Mouse (Mus musculus): ENCODE results near the gene Arhgef28. TPM values are rescaled to one million over a fixed set of nuclear protein-coding genes. Genes with fewer than 3 reads are reported as not detected.
A peak's percentile ranks its signal among the peaks of the same experiment; 100 is the strongest.
"Not testable (repeated sequence)": the region's sequence is repeated elsewhere in the genome, so short reads cannot be mapped to it uniquely, and the experiment has no call there.

The Arhgef28 gene
- polyA plus RNA-seq, 1 experiment from 2014 or later: 1.3 TPM

DNA sequence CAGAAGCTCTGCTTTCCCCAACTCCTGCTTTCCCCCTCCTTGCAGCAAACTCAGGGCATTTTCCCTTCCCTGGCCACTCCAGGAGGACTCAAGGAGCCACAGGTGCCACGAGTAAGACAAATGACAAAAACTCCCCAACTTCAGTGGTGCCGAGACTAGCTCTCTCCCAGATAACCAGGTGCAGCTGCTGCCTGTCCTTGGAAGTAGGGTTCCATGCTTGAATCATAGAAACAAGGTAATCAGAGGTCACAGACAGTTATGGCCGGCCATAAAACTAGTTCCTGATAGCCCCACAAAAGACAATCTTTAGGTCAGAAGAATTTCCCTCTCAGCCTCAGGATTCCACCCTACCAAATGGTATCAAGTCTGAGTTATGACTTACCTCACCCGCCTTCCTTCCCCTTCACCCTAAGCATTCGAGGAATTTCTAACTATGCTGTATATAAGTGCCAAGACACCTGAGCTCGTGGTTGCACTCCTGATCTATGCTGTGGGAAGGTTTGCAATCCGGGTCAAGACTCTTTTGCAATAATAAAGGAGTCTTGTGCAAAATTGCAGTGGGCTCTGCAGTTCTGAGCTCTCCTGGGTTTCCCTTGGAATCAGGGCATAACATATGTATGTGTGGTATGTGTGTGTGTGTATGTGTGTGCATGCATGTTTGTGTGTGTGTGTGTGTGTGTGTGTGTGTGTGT is 93.3 kb downstream of the Arhgef28 start:
- no peaks in the 10 kb centered on the region for H3K27me3 ChIP-seq (ENCODE audit: control insufficient read depth, insufficient read depth, low read depth, low read length)
- H3K9me3 ChIP-seq (replicated peaks; ENCODE audit: control insufficient read depth, low read length): no peaks in the 10 kb centered on the region
- no peak overlapping the region for H3K4me3 ChIP-seq (ENCODE audit: low read depth, low read length)
- no peak for ATAC-seq (ENCODE audit: low read depth)
- H3K9ac ChIP-seq (ENCODE audit: low read depth, low read length): no peak overlapping the region
- H3K4me1 ChIP-seq (ENCODE audit: control insufficient read depth, low read depth, low read length): no peaks in the 10 kb centered on the region
- no peak overlapping the region for H3K27ac ChIP-seq (ENCODE audit: low read length)
- H3K36me3 ChIP-seq (ENCODE audit: control insufficient read depth, insufficient read depth): no peaks in the 10 kb centered on the region
- 46% methylated on average over 7 of the region's 7 CpGs for WGBS (ENCODE audit: insufficient replicate concordance)
- no peak overlapping the region for H3K4me2 ChIP-seq (ENCODE audit: low read depth, low read length)

DNA sequence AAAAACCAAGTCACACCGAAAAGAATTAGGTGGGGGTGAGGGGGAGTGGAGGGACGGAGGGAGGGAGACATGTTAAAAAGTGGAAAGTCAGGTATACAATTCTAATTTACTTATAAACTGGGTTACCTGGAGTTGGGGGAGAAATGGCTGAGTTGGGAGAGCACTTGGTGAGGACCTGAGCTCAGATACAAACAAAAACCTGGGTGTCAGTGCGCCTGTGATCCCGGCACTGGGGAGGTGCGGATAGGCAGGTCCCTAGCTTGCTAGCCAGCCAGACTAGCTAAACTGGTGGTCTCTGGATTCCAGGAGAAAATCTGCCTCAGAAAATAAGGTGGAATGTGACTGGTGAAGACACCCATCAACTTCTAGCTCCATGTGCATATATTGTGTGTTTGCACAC is 94.7 kb downstream of the Arhgef28 start:
- ATAC-seq (ENCODE audit: low read depth): no peak
- H3K9ac ChIP-seq (ENCODE audit: low read depth, low read length): no peak overlapping the region
- no peaks in the 10 kb centered on the region for H3K36me3 ChIP-seq (ENCODE audit: control insufficient read depth, insufficient read depth)
- no peak overlapping the region for H3K4me2 ChIP-seq (ENCODE audit: low read depth, low read length)
- no peak overlapping the region for H3K27ac ChIP-seq (ENCODE audit: low read length)
- no peaks in the 10 kb centered on the region for H3K27me3 ChIP-seq (ENCODE audit: control insufficient read depth, insufficient read depth, low read depth, low read length)
- no peaks in the 10 kb centered on the region for H3K9me3 ChIP-seq (replicated peaks; ENCODE audit: control insufficient read depth, low read length)
- H3K4me1 ChIP-seq (ENCODE audit: control insufficient read depth, low read depth, low read length): no peaks in the 10 kb centered on the region
- WGBS (ENCODE audit: insufficient replicate concordance): 76% methylated on average over 5 of the region's 5 CpGs
- no peak overlapping the region for H3K4me3 ChIP-seq (ENCODE audit: low read depth, low read length)

DNA sequence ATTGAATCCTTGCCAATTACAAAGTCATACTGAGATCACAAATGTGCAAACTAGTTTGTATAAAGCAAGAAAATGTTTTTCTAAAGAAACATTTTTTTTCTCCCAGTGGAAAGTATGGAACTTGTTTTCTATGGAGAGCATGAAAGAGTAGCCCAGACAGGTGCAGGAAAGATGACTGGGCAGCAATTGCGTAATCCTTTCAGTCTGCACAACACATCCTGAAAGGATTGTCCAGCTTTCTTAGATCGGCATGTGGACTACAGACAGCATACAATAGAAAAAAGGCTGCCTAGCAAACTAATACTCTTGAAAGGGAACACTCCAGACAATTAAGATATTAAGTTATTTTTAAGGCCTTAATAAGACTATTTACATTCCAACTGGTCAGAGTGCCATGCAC is 95.2 kb downstream of the Arhgef28 start:
- no peaks in the 10 kb centered on the region for H3K36me3 ChIP-seq (ENCODE audit: control insufficient read depth, insufficient read depth)
- no peak overlapping the region for H3K4me2 ChIP-seq (ENCODE audit: low read depth, low read length)
- no peak overlapping the region for H3K9ac ChIP-seq (ENCODE audit: low read depth, low read length)
- no peaks in the 10 kb centered on the region for H3K27me3 ChIP-seq (ENCODE audit: control insufficient read depth, insufficient read depth, low read depth, low read length)
- H3K4me1 ChIP-seq (ENCODE audit: control insufficient read depth, low read depth, low read length): no peaks in the 10 kb centered on the region
- H3K9me3 ChIP-seq (replicated peaks; ENCODE audit: control insufficient read depth, low read length): no peaks in the 10 kb centered on the region
- no peak overlapping the region for H3K4me3 ChIP-seq (ENCODE audit: low read depth, low read length)
- no peak for ATAC-seq (ENCODE audit: low read depth)
- WGBS (ENCODE audit: insufficient replicate concordance): 54% methylated on average over 2 of the region's 2 CpGs
- H3K27ac ChIP-seq (ENCODE audit: low read length): no peak overlapping the region

DNA sequence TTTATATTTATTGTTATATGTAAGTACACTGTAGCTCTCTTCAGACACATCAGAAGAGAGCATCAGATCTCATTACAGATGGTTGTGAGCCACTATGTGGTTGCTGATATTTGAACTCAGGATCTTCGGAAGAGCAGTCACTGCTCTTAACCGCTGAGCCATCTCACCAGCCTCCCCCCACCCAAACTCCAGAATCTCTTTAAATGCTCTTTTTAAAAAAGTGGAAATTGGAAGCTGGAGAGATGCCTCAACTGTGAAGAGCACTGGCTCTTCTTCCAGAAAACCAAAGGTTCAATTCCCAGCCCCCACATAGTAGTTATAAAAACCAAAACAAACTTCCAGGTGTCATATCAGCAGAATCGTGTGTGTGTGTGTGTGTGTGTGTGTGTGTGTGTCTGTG is 97.8 kb downstream of the Arhgef28 start:
- H3K27ac ChIP-seq (ENCODE audit: low read length); H3K4me1 ChIP-seq (ENCODE audit: control insufficient read depth, low read depth, low read length); H3K9me3 ChIP-seq (replicated peaks; ENCODE audit: control insufficient read depth, low read length); H3K4me2 ChIP-seq (ENCODE audit: low read depth, low read length); H3K36me3 ChIP-seq (ENCODE audit: control insufficient read depth, insufficient read depth); H3K9ac ChIP-seq (ENCODE audit: low read depth, low read length); H3K27me3 ChIP-seq (ENCODE audit: control insufficient read depth, insufficient read depth, low read depth, low read length); ATAC-seq (ENCODE audit: low read depth); H3K4me3 ChIP-seq (ENCODE audit: low read depth, low read length): not testable (repeated sequence)
- 66% methylated on average over 3 of the region's 3 CpGs for WGBS (ENCODE audit: insufficient replicate concordance)

DNA sequence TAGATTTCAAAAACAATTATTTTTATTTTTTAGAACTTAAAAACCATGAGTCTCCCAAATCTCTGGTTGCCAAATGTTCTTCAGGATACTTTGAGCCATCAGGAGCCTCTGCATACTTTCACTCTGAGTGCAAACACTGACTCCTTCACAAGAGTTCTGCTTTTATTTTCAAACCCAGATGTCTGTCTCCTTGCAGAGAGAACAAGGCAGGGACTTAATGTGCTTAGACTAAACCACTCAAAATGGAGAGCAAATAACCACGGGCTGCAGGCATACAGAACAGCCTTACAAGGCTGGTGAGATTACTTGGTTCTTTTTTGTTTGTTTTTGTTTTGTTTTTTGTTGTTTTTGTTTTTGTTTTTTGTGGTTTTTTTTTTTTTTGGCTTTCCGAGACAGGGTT is 98.6 kb downstream of the Arhgef28 start:
- H3K36me3 ChIP-seq (ENCODE audit: control insufficient read depth, insufficient read depth): no peaks in the 10 kb centered on the region
- no peak overlapping the region for H3K4me3 ChIP-seq (ENCODE audit: low read depth, low read length)
- no peaks in the 10 kb centered on the region for H3K9me3 ChIP-seq (replicated peaks; ENCODE audit: control insufficient read depth, low read length)
- H3K27me3 ChIP-seq (ENCODE audit: control insufficient read depth, insufficient read depth, low read depth, low read length): no peaks in the 10 kb centered on the region
- 36% methylated on average over 2 of the region's 2 CpGs for WGBS (ENCODE audit: insufficient replicate concordance)
- no peak overlapping the region for H3K4me2 ChIP-seq (ENCODE audit: low read depth, low read length)
- H3K4me1 ChIP-seq (ENCODE audit: control insufficient read depth, low read depth, low read length): no peaks in the 10 kb centered on the region
- no peak for ATAC-seq (ENCODE audit: low read depth)
- no peak overlapping the region for H3K27ac ChIP-seq (ENCODE audit: low read length)
- no peak overlapping the region for H3K9ac ChIP-seq (ENCODE audit: low read depth, low read length)

DNA sequence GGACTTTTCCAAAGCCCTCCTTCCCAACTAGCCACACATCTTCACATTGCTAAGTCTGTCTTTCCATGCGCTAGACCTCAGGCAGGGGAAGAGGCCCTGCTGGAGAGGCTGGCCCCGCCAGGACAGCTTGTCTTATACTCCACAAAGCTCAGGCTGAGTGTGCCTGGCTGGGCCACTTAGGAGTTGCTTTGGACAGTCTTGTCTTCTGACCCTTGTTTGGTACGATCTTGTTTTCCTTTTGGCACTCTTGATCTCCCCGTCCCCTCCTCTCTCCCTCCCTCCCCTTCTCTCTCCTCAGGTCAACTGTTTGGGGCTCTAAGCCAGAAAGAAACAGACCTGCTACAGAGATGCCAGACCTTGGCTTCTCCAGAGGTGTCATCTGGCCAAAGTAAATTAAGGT is 110.3 kb downstream of the Arhgef28 start:
- no peaks in the 10 kb centered on the region for H3K9me3 ChIP-seq (replicated peaks; ENCODE audit: control insufficient read depth, low read length)
- WGBS (ENCODE audit: insufficient replicate concordance): 60% methylated on average over 4 of the region's 4 CpGs
- no peak overlapping the region for H3K27ac ChIP-seq (ENCODE audit: low read length)
- ATAC-seq (ENCODE audit: low read depth): no peak
- H3K4me2 ChIP-seq (ENCODE audit: low read depth, low read length): no peak overlapping the region
- H3K4me3 ChIP-seq (ENCODE audit: low read depth, low read length): no peak overlapping the region
- H3K4me1 ChIP-seq (ENCODE audit: control insufficient read depth, low read depth, low read length): peaks cover 3% of the 10 kb centered on the region
- H3K36me3 ChIP-seq (ENCODE audit: control insufficient read depth, insufficient read depth): no peaks in the 10 kb centered on the region
- no peak overlapping the region for H3K9ac ChIP-seq (ENCODE audit: low read depth, low read length)
- no peaks in the 10 kb centered on the region for H3K27me3 ChIP-seq (ENCODE audit: control insufficient read depth, insufficient read depth, low read depth, low read length)

DNA sequence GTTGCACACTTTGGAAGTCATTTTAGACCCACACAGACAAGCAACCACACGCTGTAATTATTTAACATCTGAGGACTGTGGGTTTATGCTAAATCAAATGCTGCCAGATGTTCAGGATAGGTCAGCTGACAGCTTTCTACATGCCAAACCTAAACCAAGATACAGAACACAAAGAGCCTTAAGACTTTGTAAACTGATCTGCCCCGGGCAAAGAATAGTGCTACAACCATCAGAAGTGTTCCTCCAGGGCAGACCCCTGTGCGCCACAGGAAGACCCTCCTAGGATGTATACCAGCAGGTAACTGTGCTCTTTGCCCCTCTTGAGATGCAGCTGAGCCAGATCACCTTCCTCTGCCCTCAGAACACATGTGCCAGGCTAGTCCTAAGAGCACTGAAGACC is 111.9 kb downstream of the Arhgef28 start:
- WGBS (ENCODE audit: insufficient replicate concordance): 54% methylated on average over 3 of the region's 3 CpGs

DNA sequence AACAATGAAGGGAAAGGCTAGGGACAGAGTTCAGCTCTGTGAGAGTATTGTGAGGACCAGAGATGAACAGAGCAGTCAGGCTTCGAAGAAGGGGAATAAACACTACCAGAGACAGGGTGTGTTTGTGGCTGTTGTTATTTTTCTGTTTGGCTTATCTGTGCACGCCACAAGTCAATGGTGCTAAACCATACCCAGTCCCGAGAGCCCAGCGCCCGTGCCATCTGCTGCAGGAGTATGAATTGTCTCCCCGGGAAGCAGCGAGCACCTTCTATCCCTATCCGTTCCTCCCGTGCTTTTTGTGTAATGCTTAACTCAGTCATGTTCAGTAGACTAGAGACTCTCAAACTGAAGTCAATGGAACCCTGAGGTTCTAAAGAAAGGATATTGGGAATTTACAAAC is 112.8 kb downstream of the Arhgef28 start:
- H3K4me3 ChIP-seq (ENCODE audit: low read depth, low read length): no peak overlapping the region
- no peaks in the 10 kb centered on the region for H3K27me3 ChIP-seq (ENCODE audit: control insufficient read depth, insufficient read depth, low read depth, low read length)
- H3K36me3 ChIP-seq (ENCODE audit: control insufficient read depth, insufficient read depth): no peaks in the 10 kb centered on the region
- peaks cover 3% of the 10 kb centered on the region for H3K4me1 ChIP-seq (ENCODE audit: control insufficient read depth, low read depth, low read length)
- H3K9me3 ChIP-seq (replicated peaks; ENCODE audit: control insufficient read depth, low read length): no peaks in the 10 kb centered on the region
- WGBS (ENCODE audit: insufficient replicate concordance): 37% methylated on average over 9 of the region's 9 CpGs
- no peak overlapping the region for H3K4me2 ChIP-seq (ENCODE audit: low read depth, low read length)
- no peak overlapping the region for H3K9ac ChIP-seq (ENCODE audit: low read depth, low read length)
- H3K27ac ChIP-seq (ENCODE audit: low read length): no peak overlapping the region
- ATAC-seq (ENCODE audit: low read depth): 0 out of 2 replicates have a peak, but pooled peaks have one; percentile 27

More for the DNA sequence above, 111.9 kb downstream of the Arhgef28 start:
- Histone ChIP-seq H3K36me3 (ENCODE audit: control insufficient read depth, insufficient read depth) (no peaks in the 10 kb centered on the region), H3K9me3 (replicated peaks; ENCODE audit: control insufficient read depth, low read length) (no peaks in the 10 kb centered on the region), H3K4me3 (ENCODE audit: low read depth, low read length) (no peak overlapping the region), H3K27ac (ENCODE audit: low read length) (no peak overlapping the region), H3K4me1 (ENCODE audit: control insufficient read depth, low read depth, low read length) (peaks cover 3% of the 10 kb centered on the region), H3K27me3 (ENCODE audit: control insufficient read depth, insufficient read depth, low read depth, low read length) (no peaks in the 10 kb centered on the region), H3K4me2 (ENCODE audit: low read depth, low read length) (no peak overlapping the region), H3K9ac (ENCODE audit: low read depth, low read length) (no peak overlapping the region)
- no peak for ATAC-seq (ENCODE audit: low read depth)

DNA sequence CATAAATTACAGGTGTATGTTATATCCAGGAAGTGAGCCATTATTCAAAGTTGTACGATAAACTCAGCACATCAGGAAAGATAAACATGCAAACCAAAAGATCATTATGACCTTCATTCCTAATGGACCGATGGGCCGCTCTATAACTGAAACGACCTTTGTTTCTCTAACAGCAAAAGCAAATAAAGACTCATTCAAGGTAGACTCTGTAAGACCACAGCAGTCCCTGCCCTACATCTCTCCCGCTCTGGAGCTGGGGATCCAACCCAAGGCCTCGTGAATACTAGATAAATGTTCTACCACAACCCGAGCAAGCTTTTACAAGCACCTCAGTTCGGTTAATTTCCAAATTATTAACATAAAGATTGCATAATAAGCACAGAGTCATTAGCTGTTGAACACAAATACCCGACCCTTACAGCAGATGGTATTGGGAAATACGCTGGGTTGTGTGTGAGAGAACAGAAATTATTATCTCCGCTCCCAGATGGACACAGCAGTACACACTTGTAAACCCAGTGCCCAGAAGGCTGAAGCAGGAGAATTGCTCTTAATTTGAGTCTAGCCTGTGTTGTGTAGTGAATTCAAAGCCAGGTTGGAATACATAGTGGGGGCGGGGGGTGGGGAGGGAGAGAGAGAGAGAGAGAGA is 113.8 kb downstream of the Arhgef28 start:
- Histone ChIP-seq H3K27me3 (ENCODE audit: control insufficient read depth, insufficient read depth, low read depth, low read length) (no peaks in the 10 kb centered on the region), H3K9ac (ENCODE audit: low read depth, low read length) (no peak overlapping the region), H3K9me3 (replicated peaks; ENCODE audit: control insufficient read depth, low read length) (no peaks in the 10 kb centered on the region), H3K4me1 (ENCODE audit: control insufficient read depth, low read depth, low read length) (peaks cover 3% of the 10 kb centered on the region), H3K27ac (ENCODE audit: low read length) (no peak overlapping the region), H3K4me2 (ENCODE audit: low read depth, low read length) (no peak overlapping the region), H3K4me3 (ENCODE audit: low read depth, low read length) (no peak overlapping the region), H3K36me3 (ENCODE audit: control insufficient read depth, insufficient read depth) (no peaks in the 10 kb centered on the region)
- WGBS (ENCODE audit: insufficient replicate concordance): 61% methylated on average over 12 of the region's 12 CpGs
- ATAC-seq (ENCODE audit: low read depth): peak; percentile 75
